Mouse (Mus musculus): ENCODE data around the gene Sart3. TPM values are rescaled to one million over a fixed set of nuclear protein-coding genes. Genes with fewer than 3 reads are reported as not detected.

Gene Sart3
- polyA plus RNA-seq, 1 experiment = 13.4 TPM

DNA sequence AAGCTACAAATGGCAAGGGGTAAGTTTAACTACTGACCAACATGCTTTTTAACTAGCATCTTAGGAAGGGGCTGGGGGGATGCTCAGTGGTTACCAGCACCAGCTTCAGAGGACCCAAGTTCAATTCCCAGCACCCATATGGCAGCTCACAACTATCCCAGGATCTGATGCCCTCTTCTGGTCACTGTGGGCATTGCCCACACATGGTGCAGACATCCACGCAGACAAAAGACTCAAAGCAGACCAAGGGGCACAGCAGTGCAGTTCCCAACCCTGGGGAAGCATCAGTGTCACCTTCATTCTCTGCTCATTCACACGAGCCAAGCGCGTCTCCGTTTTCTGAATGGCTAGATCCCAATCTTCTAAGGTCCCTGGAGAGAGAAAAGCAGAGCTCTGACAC is 24.7 kb downstream of the Sart3 start:
- DNase-seq = no peak
- Histone ChIP-seq H3K4me1 (ENCODE audit: control insufficient read depth, insufficient read depth, low read length) (no peaks in the 10 kb centered on the region), H3K4me3 (ENCODE audit: insufficient read depth, low read depth, low read length) (no peak overlapping the region), H3K27ac (ENCODE audit: insufficient read depth, low read depth, low read length) (no peak overlapping the region), H3K27me3 (replicated peaks; ENCODE audit: control insufficient read depth, insufficient read depth, low read length) (no peaks in the 10 kb centered on the region), H3K36me3 (ENCODE audit: control insufficient read depth, insufficient read depth, low read length) (peaks cover 5% of the 10 kb centered on the region; the same call in 1 of the 2 replicates)
- no peak for TF ChIP-seq POLR2A (IDR thresholded peaks at IDR 0.05; ENCODE audit: low read depth, low read length)
- 0 out of 2 replicates have a peak, but pooled peaks have one; percentile 11 for TF ChIP-seq CTCF (conservative IDR thresholded peaks at IDR 0.05; ENCODE audit: insufficient read depth, insufficient read length, low read depth, low read length)
- WGBS = 97% methylated on average over 5 of the region's 5 CpGs

DNA sequence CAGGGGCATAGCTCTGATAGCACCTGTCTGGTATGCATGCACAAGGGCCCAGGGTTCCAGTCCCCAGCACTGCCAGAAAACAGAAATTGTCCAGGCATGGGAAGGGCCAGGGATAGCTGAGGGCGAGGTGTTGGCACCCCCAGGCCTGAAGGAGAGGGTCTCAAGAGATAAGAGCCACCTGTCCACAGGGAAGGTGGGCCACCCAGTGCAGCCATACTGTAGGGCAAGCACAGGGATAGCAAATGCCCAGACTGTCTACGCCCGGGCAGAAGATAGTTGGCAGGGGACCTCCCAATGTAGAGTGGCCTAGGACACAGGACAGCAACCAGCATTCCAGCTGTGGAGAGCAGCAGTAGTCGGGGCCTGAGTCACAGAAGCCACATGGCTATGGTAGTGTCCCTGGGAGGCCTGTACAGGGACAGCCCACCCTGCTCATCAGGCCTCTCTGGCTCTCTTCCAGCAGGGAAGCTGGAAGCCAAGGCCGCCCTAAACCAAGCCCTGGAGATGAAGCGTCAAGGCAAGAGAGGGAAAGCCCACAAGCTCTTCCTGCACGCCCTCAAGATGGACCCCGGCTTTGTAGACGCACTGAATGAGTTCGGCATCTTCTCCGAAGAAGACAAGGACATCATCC is 34.6 kb downstream of the Sart3 start:
- TF ChIP-seq CTCF (conservative IDR thresholded peaks at IDR 0.05; ENCODE audit: insufficient read depth, insufficient read length, low read depth, low read length) = no peak
- no peak for TF ChIP-seq POLR2A (IDR thresholded peaks at IDR 0.05; ENCODE audit: low read depth, low read length)
- Histone ChIP-seq H3K4me3 (ENCODE audit: insufficient read depth, low read depth, low read length) (no peak overlapping the region), H3K27me3 (replicated peaks; ENCODE audit: control insufficient read depth, insufficient read depth, low read length) (no peaks in the 10 kb centered on the region), H3K4me1 (ENCODE audit: control insufficient read depth, insufficient read depth, low read length) (peaks cover 4% of the 10 kb centered on the region; the same call in 1 of the 2 replicates), H3K27ac (ENCODE audit: insufficient read depth, low read depth, low read length) (no peak overlapping the region), H3K36me3 (ENCODE audit: control insufficient read depth, insufficient read depth, low read length) (no peaks in the 10 kb centered on the region)
- no peak for DNase-seq
- 90% methylated on average over 11 of the region's 11 CpGs for WGBS

DNA sequence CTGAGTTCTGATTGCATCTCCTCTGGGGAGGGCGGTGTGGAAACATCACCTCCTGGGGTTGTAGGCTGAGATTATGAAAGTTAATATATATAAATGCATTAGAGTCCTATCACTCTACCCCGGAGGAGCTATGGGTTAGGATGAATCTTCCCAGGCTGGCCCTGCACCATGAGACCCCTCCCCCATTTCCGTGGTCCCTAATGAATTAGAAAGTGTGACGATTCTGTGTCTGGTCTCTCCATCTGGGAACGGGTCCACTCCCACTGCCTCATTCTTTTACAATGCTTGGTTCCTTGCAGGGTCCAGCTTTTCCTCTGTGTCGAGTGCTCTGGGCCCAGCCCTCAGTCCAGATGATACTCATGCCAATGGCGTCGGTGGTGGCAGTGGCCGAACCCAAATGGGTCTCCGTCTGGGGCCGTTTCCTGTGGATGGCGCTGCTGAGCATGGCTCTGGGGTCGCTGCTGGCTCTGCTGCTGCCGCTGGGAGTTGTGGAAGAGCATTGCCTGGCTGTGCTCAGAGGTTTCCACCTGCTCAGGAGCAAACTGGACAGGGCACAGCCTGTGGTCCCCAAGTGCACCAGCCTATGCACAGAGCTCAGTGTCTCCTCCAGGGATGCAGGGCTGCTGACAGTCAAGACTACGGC is 35.7 kb downstream of the Sart3 start:
- Histone ChIP-seq H3K27ac (ENCODE audit: insufficient read depth, low read depth, low read length) (no peak overlapping the region), H3K4me3 (ENCODE audit: insufficient read depth, low read depth, low read length) (peak overlapping the region; percentile 77), H3K4me1 (ENCODE audit: control insufficient read depth, insufficient read depth, low read length) (peaks cover 4% of the 10 kb centered on the region; the same call in 1 of the 2 replicates), H3K36me3 (ENCODE audit: control insufficient read depth, insufficient read depth, low read length) (no peaks in the 10 kb centered on the region), H3K27me3 (replicated peaks; ENCODE audit: control insufficient read depth, insufficient read depth, low read length) (no peaks in the 10 kb centered on the region)
- WGBS = 43% methylated on average over 15 of the region's 15 CpGs
- TF ChIP-seq CTCF (conservative IDR thresholded peaks at IDR 0.05; ENCODE audit: insufficient read depth, insufficient read length, low read depth, low read length) = no peak
- no peak for TF ChIP-seq POLR2A (IDR thresholded peaks at IDR 0.05; ENCODE audit: low read depth, low read length)
- DNase-seq = no peak

DNA sequence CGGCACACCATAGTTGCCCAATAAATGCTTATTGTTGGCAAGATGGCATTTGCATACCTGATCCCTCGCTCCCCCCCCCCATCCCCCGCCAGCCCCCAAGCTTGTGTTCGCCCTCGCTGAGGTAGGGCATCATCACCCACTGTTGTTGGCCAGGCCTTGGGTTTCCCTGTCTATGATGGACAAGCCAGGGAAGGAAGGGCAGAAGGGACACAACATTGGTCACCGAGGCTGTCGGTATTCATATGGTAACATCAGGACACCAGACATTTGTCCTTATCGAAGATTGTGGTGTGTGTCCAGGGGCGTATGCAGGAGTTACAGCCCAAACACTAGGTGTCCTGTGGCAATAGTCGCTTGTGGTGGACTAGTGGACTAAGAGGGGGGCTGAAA is 36.2 kb downstream of the Sart3 start:
- Histone ChIP-seq H3K4me1 (ENCODE audit: control insufficient read depth, insufficient read depth, low read length) (peaks cover 4% of the 10 kb centered on the region; the same call in 1 of the 2 replicates), H3K4me3 (ENCODE audit: insufficient read depth, low read depth, low read length) (peak overlapping the region; percentile 77), H3K27me3 (replicated peaks; ENCODE audit: control insufficient read depth, insufficient read depth, low read length) (no peaks in the 10 kb centered on the region), H3K27ac (ENCODE audit: insufficient read depth, low read depth, low read length) (peak overlapping the region; percentile 42), H3K36me3 (ENCODE audit: control insufficient read depth, insufficient read depth, low read length) (no peaks in the 10 kb centered on the region)
- TF ChIP-seq CTCF (conservative IDR thresholded peaks at IDR 0.05; ENCODE audit: insufficient read depth, insufficient read length, low read depth, low read length) (no peak), POLR2A (IDR thresholded peaks at IDR 0.05; ENCODE audit: low read depth, low read length) (no peak)
- WGBS = 2% methylated on average over 10 of the region's 10 CpGs
- DNase-seq = no peak

DNA sequence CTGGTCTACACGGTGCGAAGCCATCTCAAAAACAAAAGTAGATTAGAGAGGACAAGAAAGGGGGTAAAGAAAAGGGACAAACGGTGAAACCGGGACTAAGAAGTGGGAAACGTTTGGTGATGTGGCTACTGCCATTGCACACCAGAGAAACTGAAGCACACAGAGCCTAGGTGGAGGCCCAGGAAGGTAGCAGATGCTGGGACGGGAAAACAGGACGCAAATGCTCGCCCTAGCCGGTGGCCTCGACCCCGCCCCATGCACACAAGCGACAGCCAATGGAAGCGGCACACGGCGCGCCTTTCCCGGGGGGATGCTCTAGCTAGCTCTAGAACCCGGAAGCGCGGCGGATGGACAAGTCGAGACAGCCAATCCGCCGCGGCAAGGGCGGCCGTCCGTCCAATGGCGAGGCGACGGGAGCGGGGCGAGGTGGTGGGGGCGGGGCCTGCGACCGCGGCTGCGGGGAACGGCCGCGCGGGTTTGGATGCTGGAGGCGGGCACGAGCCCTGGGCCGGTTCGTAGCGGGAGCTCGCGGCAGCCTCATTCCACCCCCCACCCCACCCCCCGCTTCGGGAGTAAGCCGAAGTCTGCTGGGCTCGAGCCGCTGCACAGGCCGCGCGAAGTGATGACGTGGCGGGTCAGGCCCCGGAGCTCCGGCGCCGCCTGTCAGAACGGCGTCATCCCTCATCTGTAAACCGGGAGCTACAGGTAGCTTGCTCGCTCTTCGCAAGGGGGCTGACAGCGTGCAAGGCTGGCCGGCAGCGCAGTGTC is 36.8 kb downstream of the Sart3 start, which contains the start of gene Ficd:
Ficd (plus strand) TSS at position 459 of the 768 bp plus-strand sequence.
- under 1% methylated on average over 71 of the region's 71 CpGs for WGBS
- peaks cover 4% of the 10 kb centered on the region; the same call in 1 of the 2 replicates for H3K4me1 ChIP-seq (ENCODE audit: control insufficient read depth, insufficient read depth, low read length)
- no peaks in the 10 kb centered on the region for H3K27me3 ChIP-seq (replicated peaks; ENCODE audit: control insufficient read depth, insufficient read depth, low read length)
- peak within 1 kb of the TSS; percentile 42 for H3K27ac ChIP-seq (ENCODE audit: insufficient read depth, low read depth, low read length)
- H3K4me3 ChIP-seq (ENCODE audit: insufficient read depth, low read depth, low read length) = peak within 1 kb of the TSS; percentile 77
- no peaks in the 10 kb centered on the region for H3K36me3 ChIP-seq (ENCODE audit: control insufficient read depth, insufficient read depth, low read length)
- DNase-seq = peak; percentile 97
- TF ChIP-seq POLR2A (IDR thresholded peaks at IDR 0.05; ENCODE audit: low read depth, low read length) (peak; percentile 41), CTCF (conservative IDR thresholded peaks at IDR 0.05; ENCODE audit: insufficient read depth, insufficient read length, low read depth, low read length) (no peak)

DNA sequence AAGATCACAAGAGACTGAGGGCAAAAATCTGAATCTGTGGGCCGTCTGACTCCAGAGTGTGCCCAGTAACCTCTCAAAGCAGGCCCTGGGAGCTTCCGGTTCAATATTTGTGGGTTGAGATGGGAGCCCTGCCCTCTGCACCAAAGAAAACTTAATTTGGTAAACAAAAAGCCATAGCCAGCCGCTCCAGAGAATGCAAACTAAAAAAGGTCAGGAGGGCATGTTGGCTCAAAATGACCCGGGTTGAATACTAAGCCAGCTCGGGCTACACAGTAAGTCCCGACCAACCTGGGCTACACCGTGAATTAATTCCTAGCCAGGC is 37.3 kb downstream of the Sart3 start:
- Histone ChIP-seq H3K4me3 (ENCODE audit: insufficient read depth, low read depth, low read length) (peak overlapping the region; percentile 46), H3K4me1 (ENCODE audit: control insufficient read depth, insufficient read depth, low read length) (peaks cover 4% of the 10 kb centered on the region; the same call in 1 of the 2 replicates), H3K27ac (ENCODE audit: insufficient read depth, low read depth, low read length) (peak overlapping the region; percentile 42), H3K27me3 (replicated peaks; ENCODE audit: control insufficient read depth, insufficient read depth, low read length) (no peaks in the 10 kb centered on the region), H3K36me3 (ENCODE audit: control insufficient read depth, insufficient read depth, low read length) (no peaks in the 10 kb centered on the region)
- TF ChIP-seq CTCF (conservative IDR thresholded peaks at IDR 0.05; ENCODE audit: insufficient read depth, insufficient read length, low read depth, low read length) = no peak
- no peak for TF ChIP-seq POLR2A (IDR thresholded peaks at IDR 0.05; ENCODE audit: low read depth, low read length)
- DNase-seq = no peak
- 25% methylated on average over 7 of the region's 7 CpGs for WGBS

DNA sequence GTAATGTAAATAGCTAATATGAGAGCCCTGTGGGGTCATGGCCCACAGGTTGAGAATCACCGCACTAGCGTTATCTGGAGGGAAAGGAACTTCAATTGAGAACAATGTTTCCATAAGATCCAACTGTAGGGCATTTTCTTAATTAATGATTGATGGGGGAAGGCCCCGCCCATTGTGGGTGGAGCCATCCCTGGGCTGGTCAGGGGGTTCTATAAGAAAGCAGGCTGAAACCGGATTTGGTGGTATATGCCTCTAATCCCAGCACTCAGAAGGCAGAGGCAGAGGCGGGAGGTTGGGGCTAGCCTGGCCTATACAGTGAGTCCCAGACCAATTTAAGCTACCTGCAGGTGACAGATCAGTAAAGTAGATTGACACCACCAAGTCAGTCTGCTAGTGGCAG is 37.9 kb downstream of the Sart3 start:
- no peaks in the 10 kb centered on the region for H3K36me3 ChIP-seq (ENCODE audit: control insufficient read depth, insufficient read depth, low read length)
- H3K27me3 ChIP-seq (replicated peaks; ENCODE audit: control insufficient read depth, insufficient read depth, low read length) = no peaks in the 10 kb centered on the region
- peaks cover 4% of the 10 kb centered on the region; the same call in 1 of the 2 replicates for H3K4me1 ChIP-seq (ENCODE audit: control insufficient read depth, insufficient read depth, low read length)
- DNase-seq = no peak
- H3K27ac ChIP-seq (ENCODE audit: insufficient read depth, low read depth, low read length) = no peak overlapping the region
- TF ChIP-seq POLR2A (IDR thresholded peaks at IDR 0.05; ENCODE audit: low read depth, low read length) = no peak
- TF ChIP-seq CTCF (conservative IDR thresholded peaks at IDR 0.05; ENCODE audit: insufficient read depth, insufficient read length, low read depth, low read length) = no peak
- 63% methylated on average over 5 of the region's 5 CpGs for WGBS
- H3K4me3 ChIP-seq (ENCODE audit: insufficient read depth, low read depth, low read length) = no peak overlapping the region

All from kidney, adult 2 months (tissue).